Mouse (Mus musculus) ovary, postnatal 10 days (tissue): ENCODE data around the gene Ccdc85c.

Experiments used
- DNase-seq: peaks from one replicate; pipeline ENCODE4 v3.0.0; 2022; ENCODE audit warnings: low spot score

The Ccdc85c gene

DNA sequence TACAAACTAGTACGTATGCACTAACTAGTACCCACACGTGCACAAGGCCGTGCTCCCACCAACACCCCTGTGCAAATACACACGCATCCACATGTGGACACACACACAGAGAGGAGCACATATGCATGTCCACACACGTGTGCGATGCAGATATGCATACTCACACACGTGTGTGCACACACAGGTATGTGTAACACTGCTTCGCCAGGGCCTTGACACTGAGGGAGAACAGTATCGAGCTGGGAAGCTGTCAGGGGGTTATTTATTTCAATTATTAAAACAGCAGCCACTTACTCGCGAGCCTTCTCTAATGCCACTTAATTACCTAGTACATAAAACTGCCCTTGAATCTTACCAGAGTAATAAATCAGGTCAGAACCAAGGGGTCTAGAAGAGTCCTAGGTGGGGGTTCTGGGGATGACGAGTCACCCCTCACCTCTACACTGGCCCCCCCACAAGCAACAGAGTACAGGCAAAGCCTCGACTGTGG, 34.8 kb downstream of the Ccdc85c start:
- DNase-seq, result no peak

DNA sequence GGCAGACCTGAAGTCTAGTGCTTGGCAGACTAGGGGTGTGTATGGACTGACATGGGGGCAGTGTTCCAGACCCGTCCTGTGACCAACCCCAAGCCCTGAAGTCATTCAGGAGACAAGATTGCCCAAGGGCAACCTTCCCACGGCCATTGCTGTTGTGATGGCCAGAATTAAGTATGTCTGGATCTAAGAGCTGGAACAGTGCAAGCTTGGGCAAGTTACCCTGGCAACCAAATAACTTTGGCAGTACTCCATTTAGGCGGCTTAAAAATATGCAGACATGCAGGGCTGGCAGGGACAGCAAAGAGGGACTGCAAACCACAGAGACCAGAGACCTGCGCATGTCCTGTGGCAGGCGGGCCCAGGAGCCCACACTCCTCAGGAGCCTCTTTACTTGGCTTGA, 35.8 kb downstream of the Ccdc85c start:
- no peak for DNase-seq

DNA sequence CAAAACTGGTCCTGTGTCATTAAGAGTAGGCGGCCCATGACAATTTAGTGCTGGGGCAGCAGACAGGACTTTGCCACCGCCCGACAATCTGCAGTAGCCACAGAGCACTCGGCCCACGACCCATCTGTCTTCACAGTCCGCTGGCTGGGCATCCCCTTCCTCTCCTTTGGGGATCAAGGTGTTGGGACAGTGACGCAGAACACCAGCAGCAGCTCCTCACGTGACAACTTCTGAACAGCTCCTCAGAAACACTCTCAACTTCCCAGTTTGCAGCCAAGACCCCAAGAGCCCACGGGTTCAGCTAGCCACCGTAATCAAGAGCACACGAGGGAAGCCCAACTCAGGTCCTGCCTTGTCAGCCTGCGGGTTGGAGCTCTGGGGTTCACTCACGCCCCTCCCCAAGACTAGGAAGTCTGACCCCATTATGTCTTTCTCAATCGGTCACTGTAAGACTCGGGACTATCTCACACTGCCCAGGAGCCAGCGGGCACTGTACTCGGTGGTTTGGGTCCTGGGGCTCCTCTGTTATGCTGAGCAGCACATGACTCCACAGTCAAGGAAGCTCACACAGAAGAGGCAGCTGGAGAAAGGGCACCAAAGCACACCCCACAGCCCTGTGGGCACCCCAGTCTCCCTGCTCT, 36.7 kb downstream of the Ccdc85c start:
- no peak for DNase-seq

DNA sequence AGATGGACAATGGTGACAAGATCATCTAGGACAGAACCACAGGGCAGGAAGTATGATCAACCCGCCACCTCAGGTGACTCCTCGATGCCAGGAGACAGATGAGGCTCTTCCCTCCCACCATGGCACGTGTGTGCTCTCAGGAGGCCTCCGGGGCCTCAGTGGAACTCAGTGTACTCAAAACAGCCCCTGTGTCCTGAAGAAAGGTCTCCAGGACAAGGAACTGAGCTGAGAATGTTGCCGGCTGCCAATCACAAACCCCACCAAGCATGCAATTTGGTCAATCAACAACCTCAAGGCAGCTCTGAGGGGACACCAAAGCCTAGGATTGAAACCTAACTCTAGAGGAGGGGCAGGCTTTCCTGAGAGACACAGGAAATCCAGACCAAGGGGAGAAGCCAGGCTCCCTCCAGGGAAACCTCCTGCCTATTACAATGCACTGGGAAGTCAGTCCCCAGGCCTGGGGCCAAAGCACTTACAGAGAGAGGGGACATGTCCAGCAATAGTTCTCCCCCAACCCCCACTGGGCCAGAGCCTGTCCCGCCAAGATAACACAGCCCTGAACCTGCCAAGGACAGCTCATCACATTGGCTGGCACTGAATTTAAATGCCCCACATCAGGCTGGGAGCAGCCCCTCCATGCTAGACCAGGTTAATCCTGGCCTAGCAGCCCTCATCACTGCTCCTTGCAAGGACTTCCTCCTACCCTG, 37.8 kb downstream of the Ccdc85c start:
- DNase-seq, result no peak

DNA sequence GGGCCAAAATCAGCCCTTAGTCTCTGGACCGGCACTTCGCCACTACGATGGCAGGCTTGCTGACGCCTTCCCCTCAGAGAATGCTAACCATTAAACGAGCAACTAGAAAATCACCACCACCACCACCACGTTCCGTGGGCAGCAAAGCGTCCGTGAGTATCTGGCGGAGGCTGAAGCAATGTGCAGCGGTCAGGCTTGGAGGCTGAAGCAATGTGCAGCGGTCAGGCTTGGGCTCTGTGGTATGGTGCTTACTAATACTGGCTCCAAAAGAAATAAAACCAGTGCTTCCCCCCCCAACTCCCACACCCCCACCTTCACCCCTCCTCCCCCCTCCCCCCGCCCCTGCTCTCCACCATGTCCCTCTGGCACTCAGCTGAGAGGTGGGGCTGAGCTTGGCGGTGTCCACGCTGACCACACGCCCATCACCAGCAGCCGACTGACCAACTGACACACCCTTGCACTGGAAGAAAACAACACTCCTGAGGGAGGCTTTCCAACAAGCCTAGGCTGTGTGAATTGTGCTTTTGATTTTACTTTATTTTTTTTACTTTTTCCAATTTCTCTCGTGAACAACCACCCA, 39.2 kb downstream of the Ccdc85c start:
- no peak for DNase-seq

DNA sequence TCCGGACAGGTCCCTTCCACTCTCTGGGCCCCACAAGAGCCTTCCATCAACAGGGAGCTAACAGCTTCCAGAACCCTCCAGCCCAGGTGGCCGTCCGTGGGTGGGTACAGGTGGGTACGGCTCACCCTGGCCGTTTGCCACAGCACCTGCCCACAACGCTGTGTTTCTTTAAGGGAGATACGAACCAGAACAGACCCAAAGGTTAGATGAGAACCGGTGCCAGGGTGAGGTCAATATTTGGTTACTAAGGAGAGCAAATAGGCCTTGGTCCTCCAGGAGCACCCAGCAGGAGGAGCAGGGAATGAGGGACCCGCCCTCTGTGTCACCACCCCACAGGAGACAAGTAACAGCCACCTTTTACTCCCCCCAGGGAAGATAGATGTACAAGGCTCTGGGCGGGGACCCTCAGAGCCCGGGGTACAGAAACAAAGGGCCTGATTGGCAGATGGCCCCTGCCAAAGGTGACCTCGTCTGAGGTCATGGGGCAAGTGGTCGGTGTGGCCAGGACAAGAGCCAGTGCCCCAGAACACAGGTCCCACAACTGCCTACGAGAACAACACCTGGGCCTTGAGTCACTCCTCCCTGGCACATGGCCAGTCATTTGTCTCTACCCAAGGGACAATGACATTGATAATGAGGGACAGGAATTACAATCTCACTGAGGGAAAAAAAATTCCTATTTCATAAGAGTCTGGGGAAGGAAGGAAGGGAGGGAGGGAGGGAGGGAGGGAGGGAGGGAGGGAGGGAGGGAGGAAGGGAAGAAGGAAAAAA, 40.2 kb downstream of the Ccdc85c start:
- no peak for DNase-seq

DNA sequence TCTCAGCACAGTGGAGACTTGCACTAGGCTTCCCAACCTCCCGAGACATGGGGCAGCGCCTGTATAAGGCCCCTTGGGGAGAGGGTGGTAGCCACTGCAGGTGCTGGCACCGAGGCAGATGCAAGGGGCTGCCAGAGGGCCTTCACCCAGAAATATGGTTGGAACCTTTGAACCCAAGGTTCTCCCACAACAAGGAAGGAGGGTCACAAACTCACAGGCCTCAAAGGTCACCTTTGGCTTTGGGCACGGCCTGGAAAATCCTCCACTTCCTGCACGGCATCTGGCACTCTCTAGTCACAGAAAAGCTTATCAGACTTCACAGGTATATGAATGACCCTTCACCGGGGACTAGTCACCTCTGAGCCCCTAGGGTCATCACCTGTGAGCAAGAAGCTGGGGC, 41.5 kb downstream of the Ccdc85c start:
- DNase-seq, result no peak

DNA sequence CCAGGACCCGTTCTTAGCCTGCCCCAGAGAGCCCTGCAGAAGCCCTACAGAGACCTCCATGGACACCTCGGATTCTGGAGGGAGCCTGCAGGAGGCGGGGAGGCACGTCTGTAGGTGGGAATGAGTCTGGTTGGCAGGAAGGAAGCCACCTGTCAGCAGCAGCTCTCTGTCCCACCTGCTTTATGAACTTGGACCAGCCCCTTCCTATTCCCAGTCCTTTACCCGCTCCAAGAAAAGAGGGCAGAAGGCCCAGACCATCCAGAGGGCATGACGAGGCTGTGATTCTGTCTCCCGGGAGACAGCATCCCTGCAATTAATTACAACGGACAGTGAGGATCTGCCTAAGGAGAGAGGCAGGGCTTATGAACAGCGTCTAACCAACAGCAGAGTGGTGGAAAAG, 43.3 kb downstream of the Ccdc85c start:
- DNase-seq, result no peak

DNA sequence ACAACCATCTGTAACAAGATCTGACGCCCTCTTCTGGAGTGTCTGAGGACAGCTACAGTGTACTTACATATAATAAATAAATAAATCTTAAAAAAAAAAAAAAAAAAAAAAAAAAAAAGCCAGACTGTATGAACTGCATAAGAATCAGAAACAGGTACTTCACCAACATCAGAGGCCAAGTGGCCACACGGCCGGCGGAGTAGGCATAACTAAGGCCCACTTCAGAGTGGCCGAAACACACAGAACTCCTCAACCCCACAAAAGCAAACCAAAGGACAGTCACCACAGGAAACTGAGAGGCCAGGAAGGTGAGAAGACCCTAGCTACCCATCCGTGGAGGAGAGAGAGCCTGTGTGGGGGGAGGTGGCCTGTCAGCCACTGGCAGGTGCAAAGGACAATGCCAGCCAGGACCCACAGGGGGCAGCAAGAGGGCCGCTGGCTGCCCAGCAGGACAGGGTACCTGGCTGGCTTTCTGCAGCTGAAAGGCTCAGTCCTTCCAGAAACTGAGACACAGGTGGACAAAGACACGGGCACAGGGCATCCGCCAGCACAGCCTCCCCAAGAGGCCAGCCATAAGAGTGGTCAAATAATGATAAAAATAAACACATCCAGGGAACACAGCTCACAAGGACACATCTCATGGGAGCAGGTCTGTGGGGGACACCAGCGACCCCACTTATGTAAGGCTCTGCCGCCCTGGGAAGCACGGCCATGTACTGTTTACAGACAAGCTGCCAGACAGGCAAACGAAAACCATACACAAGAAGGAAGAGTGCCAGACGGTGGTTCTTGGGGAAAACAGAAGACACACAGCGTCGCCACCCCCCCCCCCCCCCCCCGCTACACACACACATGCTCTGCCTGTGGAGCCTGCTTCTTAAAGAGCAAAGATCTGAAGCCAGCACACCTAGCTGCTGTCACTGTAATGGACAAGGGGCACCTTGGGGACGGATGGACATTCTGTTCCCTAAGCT, 44.1 kb downstream of the Ccdc85c start:
- no peak for DNase-seq

DNA sequence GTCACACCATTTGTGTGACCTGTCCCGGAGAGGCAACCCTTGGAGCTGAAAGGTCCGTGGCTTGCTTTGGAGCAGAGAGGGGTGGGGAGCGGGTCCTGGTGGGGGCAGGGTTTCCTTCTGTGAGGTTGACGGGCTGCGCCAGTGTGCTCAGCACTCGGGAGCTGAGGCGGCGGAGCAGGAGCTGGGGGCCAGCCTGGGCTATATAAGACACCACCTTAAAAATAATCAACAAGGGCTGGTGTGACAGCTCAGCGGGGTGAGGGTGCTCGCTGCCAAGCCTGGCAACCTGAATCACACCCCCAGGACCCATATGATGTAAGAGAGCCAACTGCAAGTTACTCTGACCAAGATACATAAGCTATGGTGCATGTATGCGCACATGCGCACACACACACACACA, 45.1 kb downstream of the Ccdc85c start:
- no peak for DNase-seq

DNA sequence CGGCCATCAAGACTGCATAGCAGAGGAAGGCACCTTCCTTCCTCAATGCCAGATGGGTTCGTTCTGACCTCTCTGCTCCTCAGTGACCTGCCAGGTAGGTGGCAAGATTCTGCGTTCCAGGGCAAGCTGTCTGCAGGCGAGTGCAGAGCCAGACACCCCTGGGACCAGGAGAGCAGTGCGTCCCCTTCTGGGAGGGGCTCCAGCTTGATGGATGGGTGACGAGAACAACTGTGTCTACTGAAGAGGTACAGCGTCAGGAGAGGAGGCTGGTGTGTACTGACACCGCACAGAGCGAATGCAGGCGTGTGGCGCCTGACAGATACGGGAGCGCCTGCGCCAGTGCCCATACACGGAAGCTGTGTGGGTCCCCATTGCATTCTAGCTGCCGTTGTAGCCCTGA, 47.7 kb downstream of the Ccdc85c start:
- no peak for DNase-seq

DNA sequence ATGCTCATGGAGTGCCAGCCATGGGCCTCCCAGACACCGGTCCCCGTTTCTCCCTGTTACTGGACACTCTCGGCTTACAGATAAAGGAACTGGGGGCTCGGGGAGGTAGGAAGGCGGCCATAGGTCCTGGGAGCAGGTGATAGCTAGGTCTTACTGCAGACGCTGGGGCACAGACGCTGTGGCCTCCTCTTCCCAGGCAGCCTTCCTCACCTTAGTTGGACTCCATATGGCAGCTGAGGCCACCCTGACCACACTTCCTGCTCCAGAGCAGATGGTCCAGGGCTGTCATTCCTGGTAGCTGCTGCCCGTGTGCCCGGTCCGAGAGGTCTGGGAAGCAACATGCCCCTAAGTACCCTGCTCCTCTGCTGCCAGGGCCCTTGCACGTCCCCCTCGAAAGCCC, 48.3 kb downstream of the Ccdc85c start:
- DNase-seq, result no peak

DNA sequence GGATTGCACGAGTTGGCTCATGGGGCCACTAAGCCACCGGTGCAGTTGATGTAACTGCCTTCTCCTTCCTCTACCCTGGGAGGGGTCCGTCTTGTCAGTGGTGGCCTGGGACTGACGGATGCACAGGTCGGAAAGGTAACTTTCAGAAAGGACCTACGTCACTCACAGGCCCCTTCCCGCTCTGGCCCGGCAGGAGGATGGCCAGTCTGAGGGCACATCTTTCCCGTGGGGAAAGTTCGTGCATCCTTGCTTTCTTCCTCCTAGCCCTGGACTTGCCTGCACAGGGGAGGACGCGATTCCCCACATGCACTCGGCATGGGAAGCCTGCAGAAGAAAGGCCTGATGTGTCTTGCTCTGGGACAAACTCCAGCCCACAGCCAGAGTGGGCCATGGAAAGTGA, 49.0 kb downstream of the Ccdc85c start:
- DNase-seq, result no peak

DNA sequence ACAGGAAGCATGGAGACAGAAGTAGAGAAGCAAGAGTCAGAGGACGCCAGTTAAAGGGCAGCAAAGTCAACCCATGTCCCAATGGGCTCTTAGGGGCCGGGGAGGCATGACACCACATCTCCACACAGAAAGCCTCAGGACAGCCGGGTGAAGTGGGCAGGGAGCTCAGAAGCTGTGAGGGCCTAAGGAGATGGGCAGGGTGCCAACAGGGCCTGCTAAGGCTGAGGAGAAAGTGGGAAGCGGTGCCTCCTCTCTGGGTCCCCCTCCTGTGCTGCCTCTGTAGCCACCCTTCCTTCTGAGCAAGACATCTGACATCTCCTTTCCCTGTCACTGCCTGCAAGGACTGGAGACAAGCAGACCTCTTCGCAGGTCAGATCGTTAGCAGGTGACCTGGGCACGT, 49.4 kb downstream of the Ccdc85c start:
- no peak for DNase-seq

DNA sequence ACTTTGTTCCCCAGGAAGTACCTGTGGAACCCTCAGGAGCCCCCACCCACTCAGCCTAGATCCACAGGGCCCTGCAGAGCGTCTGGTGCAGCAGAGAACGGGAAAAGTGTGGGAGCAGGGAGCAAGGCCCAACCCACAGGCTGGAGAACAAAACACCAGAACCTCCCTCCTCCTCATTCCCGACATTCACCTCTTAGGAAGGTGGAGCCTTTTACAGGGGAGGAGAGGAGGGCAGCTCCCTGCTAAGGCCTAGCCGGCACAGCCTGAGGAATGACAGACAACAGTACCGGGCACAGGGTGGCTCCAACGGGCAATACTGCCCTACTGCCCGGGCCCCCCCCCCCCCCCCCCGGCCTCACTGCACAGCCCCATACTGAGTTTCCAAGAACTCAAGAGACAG, 51.9 kb downstream of the Ccdc85c start:
- DNase-seq, result no peak

DNA sequence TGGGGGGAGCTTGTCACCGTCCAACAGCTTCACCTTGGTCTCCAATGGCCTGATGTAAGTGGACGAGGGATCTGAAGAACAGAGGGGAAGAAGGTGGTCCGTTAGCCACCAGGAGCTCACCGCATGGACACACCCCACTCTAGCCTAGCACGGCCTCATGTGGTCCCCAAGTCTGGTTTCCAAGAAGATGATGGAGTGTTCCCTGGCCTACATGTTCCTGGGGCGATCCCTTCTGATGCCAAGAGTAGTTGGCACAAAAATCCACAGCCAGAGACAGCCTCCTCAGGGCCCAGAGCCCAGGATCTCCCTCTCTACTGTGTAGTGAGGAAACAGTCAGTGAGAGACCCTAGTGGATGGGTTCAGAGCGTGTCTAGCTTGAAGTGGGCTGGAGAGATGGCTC, 53.5 kb downstream of the Ccdc85c start:
- no peak for DNase-seq

DNA sequence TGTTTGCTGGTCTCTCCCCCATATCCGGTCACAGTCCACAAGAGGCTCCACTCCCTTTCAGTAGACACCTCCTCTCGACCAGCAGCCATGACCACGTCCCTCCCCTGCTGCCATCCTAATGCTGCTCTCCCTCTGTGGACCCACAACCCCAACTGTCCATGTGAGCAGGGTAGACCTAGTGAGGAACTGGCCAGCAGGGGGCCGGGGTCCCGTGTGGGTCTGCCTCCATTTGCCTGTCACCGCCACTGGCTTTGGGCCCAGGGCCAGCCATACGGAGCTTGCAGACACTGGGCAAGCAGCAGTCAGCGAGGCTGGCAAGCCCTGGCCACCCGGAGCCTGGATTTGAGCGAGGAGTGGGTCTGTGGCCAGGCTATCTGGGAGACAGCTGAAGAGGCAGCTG, 54.0 kb downstream of the Ccdc85c start:
- no peak for DNase-seq

DNA sequence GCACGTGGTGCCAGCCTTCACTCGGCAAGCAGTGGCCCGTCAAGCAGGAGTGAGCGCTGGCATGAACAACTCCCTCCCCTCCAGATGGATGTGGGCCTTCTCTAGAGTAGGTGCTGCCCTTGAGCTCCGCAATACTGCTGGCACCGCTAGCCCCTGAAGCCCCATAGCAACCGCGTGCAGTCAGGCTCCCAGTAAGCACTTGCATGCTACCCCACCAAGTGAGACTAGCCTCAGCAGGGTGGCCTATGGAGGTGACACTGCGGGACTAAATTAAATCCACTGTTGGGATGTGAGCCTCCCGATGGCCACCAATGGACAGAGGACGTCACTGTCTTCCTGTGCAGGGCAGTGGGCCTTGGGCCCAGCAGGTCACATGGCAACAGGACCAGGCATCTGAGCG, 54.6 kb downstream of the Ccdc85c start:
- DNase-seq, result no peak

DNA sequence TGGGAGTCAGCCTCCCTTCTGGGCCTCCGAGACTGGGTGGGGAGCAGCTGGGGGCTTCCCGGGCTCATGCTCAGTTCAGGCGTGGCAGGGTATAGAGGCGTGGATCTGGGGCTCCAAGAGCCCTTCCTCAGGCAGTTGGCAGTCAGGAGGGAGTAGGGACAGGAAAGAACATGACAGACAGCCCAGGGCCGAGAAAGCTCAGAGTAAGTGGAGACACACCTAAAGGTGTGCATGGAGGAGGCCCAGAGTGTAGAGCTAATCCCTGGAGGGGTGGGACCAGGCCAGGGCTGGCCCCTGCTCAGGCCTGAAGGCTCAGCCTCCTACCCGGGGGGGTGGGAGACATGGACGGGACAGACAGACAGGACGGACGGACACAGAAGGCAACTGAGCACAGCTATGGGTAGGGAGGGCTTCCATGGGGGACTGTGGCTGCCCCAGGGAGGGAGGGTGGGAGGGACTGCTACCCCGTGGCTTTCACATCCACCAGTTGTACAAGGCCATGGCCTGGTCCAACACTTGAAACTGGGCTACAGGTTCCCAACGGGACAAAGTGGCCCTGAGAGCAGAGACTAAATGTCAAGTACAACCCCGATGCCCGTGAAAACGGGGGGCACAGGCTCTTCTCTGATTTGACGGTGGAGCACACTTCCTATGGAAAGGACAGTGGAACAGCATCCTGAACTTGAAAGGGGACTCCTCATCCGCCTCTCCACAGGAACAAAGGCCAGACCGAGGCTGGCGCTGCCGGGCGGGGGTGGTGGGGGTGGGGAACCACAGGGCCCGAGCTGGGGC, 55.2 kb downstream of the Ccdc85c start:
- DNase-seq, result no peak

DNA sequence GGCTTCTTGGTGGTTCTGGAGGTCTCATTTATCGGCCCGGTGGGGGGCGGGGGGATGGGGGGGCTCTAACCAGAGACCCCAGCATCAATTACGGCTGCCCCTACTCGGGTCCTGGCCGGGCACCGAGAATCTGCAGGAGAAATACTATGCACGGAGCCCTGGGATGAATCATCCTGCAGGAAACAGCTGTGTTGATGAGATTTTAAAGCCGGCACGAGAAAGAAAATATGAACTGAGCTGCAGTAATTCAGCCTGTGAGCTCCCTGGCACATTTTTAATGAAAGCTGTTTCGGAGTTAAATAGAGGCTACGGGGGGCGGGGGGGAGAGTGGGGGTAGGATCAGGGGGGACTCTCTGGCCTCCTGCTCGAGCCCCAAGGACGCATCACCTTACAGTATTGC, 56.1 kb downstream of the Ccdc85c start:
- DNase-seq, result no peak

DNA sequence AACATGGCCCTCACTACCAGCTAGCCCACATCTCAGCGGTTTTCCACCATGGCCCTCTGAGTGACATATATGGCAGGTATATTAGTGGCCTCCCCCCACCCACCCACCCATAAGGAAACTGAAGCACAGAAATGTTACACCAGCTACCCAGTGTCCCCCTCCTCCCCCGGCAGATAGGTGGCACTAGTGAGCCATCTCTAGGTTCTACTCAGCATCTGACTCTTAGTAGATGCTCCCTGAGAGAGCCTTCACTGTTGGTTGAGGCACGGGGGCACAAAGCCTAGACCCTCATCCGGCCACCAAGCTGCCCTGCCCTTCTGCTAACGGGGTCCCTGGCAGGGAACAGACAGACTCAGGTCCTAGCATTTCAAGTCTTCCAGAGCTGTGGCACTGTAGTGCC, 57.7 kb downstream of the Ccdc85c start:
- no peak for DNase-seq
